Mouse (Mus musculus) cortical plate, adult 2 months (tissue): Measurements from ENCODE around the gene Cdc42.

Source experiments
- CTCF ChIP-seq: fragments of 200-500 bp; IDR thresholded peaks from 2 replicates; pipeline ENCODE4 v1.5.1; 2011; ENCODE audit warnings: mild to moderate bottlenecking, control low read depth, low read length; ENCODE audit not compliant: insufficient read depth; ENCODE audit errors: extremely low read depth
- POLR2A ChIP-seq: fragments of 200-500 bp; IDR thresholded peaks from 2 replicates; pipeline ENCODE4 v1.6.1; 2011; ENCODE audit warnings: mild to moderate bottlenecking, low read length, control low read depth; ENCODE audit not compliant: insufficient read depth; ENCODE audit errors: extremely low read depth

DNA sequence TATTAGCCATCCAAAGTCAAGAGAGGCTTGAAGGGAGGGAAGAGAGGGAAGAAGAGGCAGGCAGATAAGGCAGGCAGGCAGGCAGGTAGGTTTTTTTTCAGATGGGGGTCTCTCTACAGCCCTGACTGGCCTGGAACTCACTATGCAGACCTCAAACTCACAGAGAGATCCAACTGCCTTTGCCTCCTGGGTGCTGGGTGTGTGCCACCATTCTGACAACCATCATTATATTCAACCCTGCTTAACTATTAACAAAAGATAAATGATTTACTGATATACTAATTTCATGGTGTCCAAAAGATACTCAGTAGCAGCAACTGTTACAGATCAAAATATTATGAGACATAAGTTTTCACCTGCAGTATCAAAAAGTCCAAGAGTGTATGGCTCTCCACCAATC is 25.5 kb downstream of the Cdc42 start:
- TF ChIP-seq CTCF (no peak), POLR2A (no peak)
